Mouse (Mus musculus) T-helper 17 cell (primary cell): ENCODE data around the gene Vmn1r215.
"Not testable (repeated sequence)": the region's sequence is repeated elsewhere in the genome, so short reads cannot be mapped to it uniquely, and the experiment has no call there.

ENCODE experiments used
- in situ Hi-C, 2 experiments: fragments of 300-600 bp; cut with MboI, MseI; formaldehyde crosslinking; loops; 1 replicate in 1 of 2; 2 replicates in 1 of 2; pipeline ENCODE4 v1.15.1; 2025; ENCODE audit warnings: high pct_unique_total_duplicates in 2 of 2

Gene Vmn1r215

GRCm38 (mm10) chr13:23067725-23068124 lies at the start of gene Vmn1r215:
Vmn1r215 (plus strand) TSS chr13:23068025.
- in situ Hi-C loops, result no loop called here

GRCm38 (mm10) chr13:23018158-23018557 lies 49.7 kb upstream of the Vmn1r215 start:
- in situ Hi-C loops, result no loop called here

- in situ Hi-C loops, result no loop called here
Observed at GRCm38 (mm10) chr13:23024812-23025211, 43.0 kb upstream of the Vmn1r215 start.

GRCm38 (mm10) chr13:23030118-23030517 lies 37.7 kb upstream of the Vmn1r215 start, which contains the start of gene Vmn1r214:
Vmn1r214 (plus strand) TSS chr13:23030418.
- in situ Hi-C loops, result no loop called here

- in situ Hi-C loops, result no loop called here
Observed at GRCm38 (mm10) chr13:23057778-23058177, 10.0 kb upstream of the Vmn1r215 start.

GRCm38 (mm10) chr13:23069312-23069711 lies 1.5 kb downstream of the Vmn1r215 start:
- in situ Hi-C loops, result no loop called here

- in situ Hi-C loops, result no loop called here
Observed at GRCm38 (mm10) chr13:23094386-23094785, 26.6 kb downstream of the Vmn1r215 start.

- in situ Hi-C loops, result not testable (repeated sequence)
Observed at GRCm38 (mm10) chr13:23118126-23118525, 50.3 kb downstream of the Vmn1r215 start, which contains the start of gene Vmn1r217. Vmn1r217 (minus strand) TSS chr13:23118226.

GRCm38 (mm10) chr13:23120611-23121010 lies 52.8 kb downstream of the Vmn1r215 start:
- in situ Hi-C loops, result no loop called here
